Mouse (Mus musculus): ENCODE results near the gene Ptcd1. TPM values are rescaled to one million over a fixed set of nuclear protein-coding genes. Genes with fewer than 3 reads are reported as not detected.

The Ptcd1 gene
- total and polyA plus RNA-seq, 3 experiments = 11.4 to 13.9 (median 11.7) TPM

GRCm38 (mm10) chr5:145120921-145121320 lies 46.0 kb downstream of the Ptcd1 start:
- peaks cover 12% of the 10 kb centered on the region for H3K9me3 ChIP-seq (replicated peaks; ENCODE audit: low read length)
- no peak overlapping the region for H3K4me3 ChIP-seq (replicated peaks in 1 of 3; ENCODE audit: low read depth in 2 of 3, low read length in 2 of 3, poor library complexity in 1 of 3)
- H3K79me2 ChIP-seq (replicated peaks; ENCODE audit: control insufficient read depth, extremely low read depth, insufficient read depth, poor library complexity, severe bottlenecking) = peaks cover 55% of the 10 kb centered on the region
- peaks cover 69 to 90% of the 10 kb centered on the region in 2 experiments for H3K36me3 ChIP-seq (replicated peaks in 1 of 2; ENCODE audit: control insufficient read depth in 1 of 2, insufficient read depth in 1 of 2, low read length in 1 of 2)
- no peak for DNase-seq (ENCODE audit: extremely low read depth)
- in situ Hi-C loops (cut with MboI; ENCODE audit: low pct_ligation_motif_present, low pct_unique_long_range_greater_than_20kb, low sequenced_read_pairs) = no loop called here
- TF ChIP-seq ZC3H11A (IDR thresholded peaks at IDR 0.05; ENCODE audit: low read depth, low read length) (no peak), POLR2A (IDR thresholded peaks at IDR 0.05; ENCODE audit: low read depth, low read length) (no peak), MAZ (IDR thresholded peaks at IDR 0.05; ENCODE audit: low read depth, low read length) (no peak), CHD1 (IDR thresholded peaks at IDR 0.05; ENCODE audit: low read depth, low read length) (no peak), POLR2AphosphoS2 (IDR thresholded peaks at IDR 0.05; ENCODE audit: low read depth, low read length) (no peak)
- H3K27me3 ChIP-seq (replicated peaks) = no peaks in the 10 kb centered on the region
- no peak overlapping the region for H3K9ac ChIP-seq (ENCODE audit: insufficient read depth, low read depth)
- H3K4me1 ChIP-seq (ENCODE audit: control insufficient read depth in 1 of 2, insufficient read depth in 2 of 2) = peaks cover 0 to 7% of the 10 kb centered on the region in 2 experiments; a peak in 2 of 4 replicates
- no peak overlapping the region for H3K4me2 ChIP-seq (ENCODE audit: insufficient read depth, low read depth, poor library complexity, severe bottlenecking)
- dilution Hi-C loops (cut with MboI; ENCODE audit: extremely low pct_ligation_motif_present, extremely low pct_unique_long_range_greater_than_20kb, low sequenced_read_pairs) = no loop called here
- H3K27ac ChIP-seq (ENCODE audit: insufficient read depth, low read depth) = no peak overlapping the region

- Histone ChIP-seq H3K4me3 (replicated peaks in 1 of 3; ENCODE audit: low read depth in 2 of 3, low read length in 2 of 3, poor library complexity in 1 of 3) (no peak overlapping the region), H3K9me3 (replicated peaks; ENCODE audit: low read length) (peaks cover 12% of the 10 kb centered on the region), H3K27ac (ENCODE audit: insufficient read depth, low read depth) (no peak overlapping the region), H3K9ac (ENCODE audit: insufficient read depth, low read depth) (no peak overlapping the region), H3K27me3 (replicated peaks) (no peaks in the 10 kb centered on the region), H3K79me2 (replicated peaks; ENCODE audit: control insufficient read depth, extremely low read depth, insufficient read depth, poor library complexity, severe bottlenecking) (peaks cover 70% of the 10 kb centered on the region), H3K4me1 (ENCODE audit: control insufficient read depth in 1 of 2, insufficient read depth in 2 of 2) (peaks cover 0 to 7% of the 10 kb centered on the region in 2 experiments; a peak in 2 of 4 replicates), H3K4me2 (ENCODE audit: insufficient read depth, low read depth, poor library complexity, severe bottlenecking) (no peak overlapping the region), H3K36me3 (replicated peaks in 1 of 2; ENCODE audit: control insufficient read depth in 1 of 2, insufficient read depth in 1 of 2, low read length in 1 of 2) (peaks cover 53 to 74% of the 10 kb centered on the region in 2 experiments)
- TF ChIP-seq CTCF (conservative IDR thresholded peaks at IDR 0.05 in 1 of 2, IDR thresholded peaks at IDR 0.05 in 1 of 2; ENCODE audit: low read depth in 2 of 2, low read length in 2 of 2) (peak; percentile 34 to 41; a peak in 3 of 4 replicates), EP300 (IDR thresholded peaks at IDR 0.05; ENCODE audit: low read length) (no peak), TBP (conservative IDR thresholded peaks at IDR 0.05; ENCODE audit: low read depth, low read length) (no peak)
- in situ Hi-C loops (cut with MboI; ENCODE audit: low pct_ligation_motif_present, low pct_unique_long_range_greater_than_20kb, low sequenced_read_pairs) = no loop called here
- dilution Hi-C loops (cut with MboI; ENCODE audit: extremely low pct_ligation_motif_present, extremely low pct_unique_long_range_greater_than_20kb, low sequenced_read_pairs) = no loop called here
- peak; percentile 41 for DNase-seq (ENCODE audit: extremely low read depth)
Observed at GRCm38 (mm10) chr5:145119385-145119784, 47.5 kb downstream of the Ptcd1 start.

GRCm38 (mm10) chr5:145118461-145118860 lies 48.4 kb downstream of the Ptcd1 start:
- H3K9me3 ChIP-seq (replicated peaks; ENCODE audit: low read length) = peaks cover 12% of the 10 kb centered on the region
- TF ChIP-seq EP300 (IDR thresholded peaks at IDR 0.05; ENCODE audit: low read length) = no peak
- TF ChIP-seq MAZ (IDR thresholded peaks at IDR 0.05; ENCODE audit: low read depth, low read length) = no peak
- TF ChIP-seq GABPA (IDR thresholded peaks at IDR 0.05; ENCODE audit: insufficient replicate concordance, low read depth, low read length) = no peak
- no peak for TF ChIP-seq MAFK (IDR thresholded peaks at IDR 0.05; ENCODE audit: insufficient replicate concordance, low read length)
- no peak for TF ChIP-seq BHLHE40 (IDR thresholded peaks at IDR 0.05; ENCODE audit: low read depth, low read length)
- TF ChIP-seq CHD2 (IDR thresholded peaks at IDR 0.05; ENCODE audit: low read length) = no peak
- no peak for TF ChIP-seq POLR2A (IDR thresholded peaks at IDR 0.05; ENCODE audit: low read depth, low read length)
- no peak for TF ChIP-seq KAT2A (IDR thresholded peaks at IDR 0.05; ENCODE audit: insufficient replicate concordance, low read length)
- TF ChIP-seq SMC3 (IDR thresholded peaks at IDR 0.05; ENCODE audit: low read depth, low read length) = no peak
- no peak for TF ChIP-seq MEF2A (IDR thresholded peaks at IDR 0.05; ENCODE audit: borderline replicate concordance, low read depth, low read length)
- no peak for TF ChIP-seq NRF1 (IDR thresholded peaks at IDR 0.05; ENCODE audit: low read depth, low read length)
- TF ChIP-seq POLR2AphosphoS2 (IDR thresholded peaks at IDR 0.05; ENCODE audit: low read depth, low read length) = no peak
- no peak for TF ChIP-seq NELFE (IDR thresholded peaks at IDR 0.05; ENCODE audit: low read depth, low read length)
- no peak for TF ChIP-seq E2F4 (IDR thresholded peaks at IDR 0.05; ENCODE audit: insufficient replicate concordance, low read depth, low read length)
- no peaks in the 10 kb centered on the region for H3K27me3 ChIP-seq (replicated peaks)
- H3K79me2 ChIP-seq (replicated peaks; ENCODE audit: control insufficient read depth, extremely low read depth, insufficient read depth, poor library complexity, severe bottlenecking) = peaks cover 70% of the 10 kb centered on the region
- H3K36me3 ChIP-seq (replicated peaks in 1 of 2; ENCODE audit: control insufficient read depth in 1 of 2, insufficient read depth in 1 of 2, low read length in 1 of 2) = peaks cover 44 to 65% of the 10 kb centered on the region in 2 experiments
- peaks cover 2 to 11% of the 10 kb centered on the region in 2 experiments; a peak in 2 of 4 replicates for H3K4me1 ChIP-seq (ENCODE audit: control insufficient read depth in 1 of 2, insufficient read depth in 2 of 2)
- H3K9ac ChIP-seq (ENCODE audit: insufficient read depth, low read depth) = no peak overlapping the region
- dilution Hi-C loops (cut with MboI; ENCODE audit: extremely low pct_ligation_motif_present, extremely low pct_unique_long_range_greater_than_20kb, low sequenced_read_pairs) = no loop called here
- H3K4me3 ChIP-seq (replicated peaks in 1 of 3; ENCODE audit: low read depth in 2 of 3, low read length in 2 of 3, poor library complexity in 1 of 3) = no peak overlapping the region
- DNase-seq (ENCODE audit: extremely low read depth) = no peak
- no peak overlapping the region for H3K27ac ChIP-seq (ENCODE audit: insufficient read depth, low read depth)
- H3K4me2 ChIP-seq (ENCODE audit: insufficient read depth, low read depth, poor library complexity, severe bottlenecking) = no peak overlapping the region
- in situ Hi-C loops (cut with MboI; ENCODE audit: low pct_ligation_motif_present, low pct_unique_long_range_greater_than_20kb, low sequenced_read_pairs) = no loop called here

Measured in CH12.LX (cell line).